Mouse (Mus musculus) MEL-GATA-1-ER (cell line): Measurements from ENCODE around the gene Hint2.

Experiments used
- DNase-seq: peaks from one replicate; pipeline ENCODE4 v3.0.0-alpha.2; 2012; ENCODE audit warnings: low read depth; ENCODE audit errors: extremely low read depth

Gene Hint2

DNA sequence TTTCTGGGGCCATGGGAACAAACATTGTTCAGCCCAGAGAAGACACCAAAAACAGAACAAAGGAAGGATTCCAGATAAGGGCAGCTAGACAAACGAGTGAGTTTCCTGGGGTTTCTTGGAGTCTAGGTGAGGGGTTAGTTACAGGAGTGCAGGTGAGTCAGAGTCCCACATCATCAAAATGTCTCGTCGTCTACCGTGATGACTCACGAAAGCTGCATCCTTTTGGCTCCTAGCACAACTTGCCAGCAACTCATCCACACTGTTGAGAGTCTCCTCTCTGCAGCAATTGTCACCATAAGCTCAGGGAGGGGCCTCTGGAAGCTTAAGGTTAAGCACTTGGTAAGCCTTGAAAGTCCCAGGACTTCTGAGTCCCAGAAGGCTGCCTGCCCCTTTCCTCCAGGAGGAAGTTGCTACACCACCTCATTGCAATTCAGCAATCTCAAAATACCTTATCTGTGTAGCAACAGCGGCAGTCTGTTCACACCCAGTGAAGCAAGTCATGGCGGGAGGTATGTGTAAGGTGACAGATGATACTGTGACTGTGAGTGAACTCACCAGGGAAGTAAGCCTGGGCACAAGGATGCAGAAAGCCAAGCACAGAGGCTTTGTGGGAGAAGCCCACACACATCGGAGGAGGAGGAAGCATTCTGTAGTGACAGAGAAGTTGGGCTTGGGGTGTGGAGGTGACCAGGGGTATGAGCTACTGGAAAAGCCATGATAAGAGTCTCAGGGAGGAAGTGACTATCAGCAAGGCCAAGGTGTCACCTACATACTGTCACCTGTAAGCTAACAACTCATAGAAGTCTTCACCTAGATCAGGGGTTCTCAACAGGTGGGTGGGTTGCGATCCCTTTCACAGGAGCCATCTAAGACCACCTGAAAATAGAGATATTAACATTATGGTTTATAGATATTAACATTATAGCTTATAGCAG, 51.2 kb downstream of the Hint2 start:
- peak; percentile 92 for DNase-seq
